Mouse (Mus musculus): ENCODE measurements around the gene Zfyve27.

GRCm38 (mm10) chr19:42201696-42202381 lies 38.1 kb downstream of the Zfyve27 start, which contains the start of gene Sfrp5:
- TF ChIP-seq POLR2A (IDR thresholded peaks at IDR 0.05; ENCODE audit: control insufficient read depth in 1 of 2, insufficient read depth in 1 of 2, low read depth in 1 of 2, low read length in 2 of 2, poor library complexity in 1 of 2) = no peak
- TF ChIP-seq UBTF (IDR thresholded peaks at IDR 0.05; ENCODE audit: borderline replicate concordance, insufficient read depth, low read depth, low read length) = no peak
- TF ChIP-seq TBP (IDR thresholded peaks at IDR 0.05; ENCODE audit: low read depth, low read length) = no peak
- TF ChIP-seq CHD2 (IDR thresholded peaks at IDR 0.05; ENCODE audit: low read length) = no peak
- no peak for TF ChIP-seq EP300 (IDR thresholded peaks at IDR 0.05; ENCODE audit: low read depth in 1 of 2, low read length in 2 of 2)
- no peak for TF ChIP-seq USF2 (IDR thresholded peaks at IDR 0.05; ENCODE audit: borderline replicate concordance in 1 of 2, insufficient read depth in 1 of 2, low read depth in 1 of 2, low read length in 2 of 2)
- TF ChIP-seq CTCF (IDR thresholded peaks at IDR 0.05 in 2 of 3, conservative IDR thresholded peaks at IDR 0.05 in 1 of 3; ENCODE audit: control insufficient read depth in 1 of 3, insufficient read depth in 1 of 3, low read depth in 2 of 3, low read length in 3 of 3, poor library complexity in 1 of 3, severe bottlenecking in 1 of 3) = no peak

Measured in MEL (cell line).